Mouse (Mus musculus) liver (tissue): ENCODE measurements at regions not wholly inside any gene's neighbourhood (a gene's known extent, or its start where the extent isn't known, plus 50 kb on each side); places are given as distances from the start of the nearest gene placed in this dataset.

ENCODE experiments used
- DNase-seq: peaks from one replicate; pipeline ENCODE4 v3.0.0-alpha.2; 2020; ENCODE audit warnings: mixed read lengths

DNA sequence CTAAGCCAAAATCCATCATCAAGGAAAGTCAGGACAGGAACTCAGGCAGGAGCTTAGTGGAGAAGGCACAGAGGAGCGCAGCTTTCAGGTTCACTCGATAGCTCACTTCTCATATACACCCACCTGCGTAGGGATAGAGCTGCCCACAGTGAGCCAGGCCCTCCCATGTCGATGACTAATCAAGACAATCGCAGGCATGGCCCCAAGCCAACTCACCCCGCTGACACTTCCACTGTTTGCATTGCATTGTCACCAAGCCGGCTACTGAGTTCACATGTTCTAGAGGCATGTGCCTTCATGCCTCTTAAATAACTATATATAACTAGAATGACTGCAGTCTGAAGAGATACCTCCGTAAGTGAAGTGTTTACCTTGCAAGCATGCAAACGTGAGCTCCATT, 219.8 kb upstream of the Ppp2r2d start:
- DNase-seq = no peak

DNA sequence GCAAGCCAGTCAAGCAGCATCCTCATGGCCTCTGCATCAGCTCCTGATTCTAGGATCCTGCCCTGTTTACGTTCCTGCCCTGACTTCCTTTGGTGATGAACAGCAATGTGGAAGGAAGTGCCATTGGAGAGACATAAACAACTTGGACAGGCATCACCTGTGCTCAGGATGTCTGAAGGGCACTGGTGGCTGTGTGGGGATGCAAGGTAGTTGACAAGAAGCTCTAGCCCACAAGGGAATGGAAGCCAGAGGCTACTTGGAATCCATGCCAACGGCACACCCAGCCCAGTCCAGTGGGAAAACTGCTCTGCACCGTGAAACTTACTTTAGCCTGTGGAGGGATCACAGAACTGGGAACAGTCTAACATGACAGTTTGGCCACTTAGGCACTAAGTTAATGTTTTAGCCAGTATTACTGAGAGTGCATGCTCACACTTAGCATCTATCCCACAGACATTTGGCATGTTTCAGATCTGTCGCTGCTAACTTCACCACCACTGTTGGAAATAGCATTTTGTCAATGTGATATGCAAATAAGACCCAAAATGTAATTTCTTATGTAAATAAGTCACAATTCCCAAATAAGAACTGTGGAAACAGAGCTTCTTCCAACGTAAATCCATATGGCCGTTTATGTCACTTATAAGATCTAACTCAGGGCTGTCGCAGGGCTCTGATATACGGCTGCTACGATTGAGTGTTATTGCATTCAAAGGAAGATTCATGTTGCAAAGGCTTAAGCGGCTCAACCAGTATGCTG, 223.5 kb upstream of the Tcerg1l start:
- DNase-seq = no peak

DNA sequence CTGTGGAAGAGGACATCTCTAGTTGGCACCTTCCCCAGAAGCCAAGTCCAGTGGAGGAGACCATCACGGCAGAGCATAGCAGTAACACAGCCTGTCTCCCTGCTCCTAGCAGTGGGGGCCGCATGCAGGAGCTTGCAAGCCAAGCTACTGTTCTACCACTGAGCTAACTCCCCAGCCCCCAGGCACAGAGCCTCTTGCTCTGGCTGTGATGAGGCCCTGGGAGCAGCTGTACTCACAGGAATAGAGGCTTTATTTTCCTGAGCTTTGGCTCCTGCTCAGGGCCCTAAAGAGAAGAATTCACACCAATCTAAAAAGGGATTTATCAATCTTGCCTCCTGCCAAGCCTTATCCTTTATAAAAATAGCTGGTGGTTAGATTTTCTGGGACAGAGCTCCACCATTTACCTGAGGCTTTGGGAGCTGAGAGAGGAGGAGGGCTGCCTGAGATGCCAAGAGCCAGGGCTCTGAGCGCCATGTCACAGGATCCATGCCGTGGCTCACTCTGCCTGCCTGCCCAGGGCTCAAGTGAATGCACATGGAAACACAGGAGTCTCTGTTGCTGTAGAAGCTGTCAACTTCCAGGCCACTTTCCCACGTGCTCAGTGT, 222.7 kb upstream of the Tcerg1l start:
- DNase-seq = no peak

DNA sequence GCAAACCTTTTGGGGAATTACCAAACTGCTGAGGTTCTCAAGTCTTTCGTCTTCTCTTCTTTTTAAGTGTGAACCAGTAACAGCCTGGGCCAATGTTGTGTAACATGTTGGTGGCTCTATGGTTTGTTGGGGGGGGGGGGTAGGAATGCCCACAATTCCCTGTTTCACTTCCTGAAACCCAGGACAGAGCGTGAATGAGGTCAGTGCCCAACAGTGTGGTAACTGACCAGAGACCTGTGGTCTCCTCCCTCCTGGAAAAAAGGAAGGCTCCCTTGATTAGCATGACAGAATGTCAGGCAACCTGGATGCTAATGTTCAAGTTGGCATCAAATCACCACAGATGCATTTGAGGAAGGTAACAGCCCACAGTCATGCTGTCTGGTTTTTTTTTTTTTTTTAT, 218.9 kb upstream of the Tcerg1l start:
- DNase-seq = no peak

DNA sequence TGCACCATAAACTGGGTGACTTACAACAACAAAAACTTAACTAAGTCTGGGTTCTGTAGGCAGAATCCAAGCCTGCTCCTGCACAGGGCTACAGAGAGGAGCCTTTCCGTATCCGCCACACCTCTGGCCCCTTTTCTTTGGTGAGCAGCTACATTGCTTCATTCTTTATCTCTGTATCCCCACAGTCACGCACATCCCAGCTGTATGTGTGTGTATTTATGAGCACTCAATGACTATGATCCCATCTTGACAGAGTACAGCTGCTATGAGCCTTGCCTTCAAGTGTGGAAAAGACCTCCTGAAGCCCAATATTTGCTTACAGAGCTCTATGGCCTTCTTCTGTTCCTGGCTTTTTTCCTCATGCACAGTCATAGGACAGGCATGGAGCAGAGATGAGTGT, 212.1 kb upstream of the Tcerg1l start:
- DNase-seq = no peak

DNA sequence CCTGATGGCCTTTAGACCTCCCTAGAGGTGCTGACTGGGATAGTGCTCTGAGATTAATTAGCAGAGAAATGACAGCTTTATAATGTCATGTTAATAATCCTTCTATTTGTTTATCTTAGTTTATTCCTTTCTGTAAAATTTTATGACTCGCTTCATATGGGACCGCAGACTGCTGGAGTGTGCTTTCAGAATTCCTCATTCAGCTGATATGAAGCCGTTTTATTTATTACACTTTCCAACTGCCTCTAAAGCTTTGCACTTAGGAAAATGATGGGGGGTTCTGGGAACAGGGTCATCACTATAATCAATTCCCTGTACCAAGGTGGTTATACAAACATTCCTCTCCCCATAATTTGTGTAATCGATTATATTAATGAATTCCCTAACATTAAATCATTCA, 211.6 kb upstream of the Tcerg1l start:
- no peak for DNase-seq

DNA sequence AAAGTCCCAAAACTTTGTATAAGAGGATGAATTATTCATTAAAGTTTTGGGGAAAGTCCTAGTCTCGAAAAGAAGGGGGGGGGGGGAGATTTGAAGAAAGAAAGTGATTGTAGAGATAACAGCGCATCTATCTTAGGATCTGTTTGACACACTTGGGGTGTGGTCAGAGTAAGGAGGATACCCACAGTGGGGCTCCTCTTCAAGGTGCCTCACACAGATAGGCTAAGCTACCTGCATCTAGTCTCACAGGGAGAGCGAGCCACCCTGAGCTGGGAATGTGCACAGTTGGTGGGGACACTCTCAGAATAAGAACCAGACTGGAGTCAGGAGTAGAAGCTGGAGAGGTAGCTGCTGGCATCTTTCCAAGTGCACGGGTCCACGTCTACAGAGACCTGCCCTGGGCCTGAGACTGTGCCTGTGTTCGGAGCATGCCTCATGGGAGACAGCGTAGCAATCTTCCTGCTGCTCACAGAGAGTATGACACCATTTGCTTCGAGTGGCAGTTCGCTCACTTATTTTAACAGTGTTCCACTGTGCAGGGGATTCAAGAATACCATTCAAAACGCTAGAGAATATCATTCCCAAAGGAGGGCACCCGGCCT, 208.9 kb upstream of the Tcerg1l start:
- DNase-seq = no peak

DNA sequence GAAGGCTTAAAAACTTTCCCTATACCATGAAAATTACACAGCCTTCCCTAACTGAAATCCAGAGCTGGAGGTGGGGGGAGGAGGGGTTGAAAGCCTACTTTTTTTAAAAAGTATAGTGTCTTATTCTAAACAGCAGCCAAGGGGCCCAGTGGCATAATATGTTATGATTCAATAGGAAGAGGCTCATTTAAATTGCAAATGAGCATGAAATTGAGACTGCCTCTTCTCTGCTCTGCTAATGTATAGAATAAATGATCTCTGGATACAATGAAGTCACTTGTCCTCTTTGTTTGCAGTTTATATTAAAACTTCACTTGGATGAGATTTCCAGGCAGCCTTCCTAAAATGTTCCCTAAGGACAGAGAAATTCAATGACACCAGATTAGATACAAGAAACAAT, 208.4 kb upstream of the Tcerg1l start:
- DNase-seq = no peak

DNA sequence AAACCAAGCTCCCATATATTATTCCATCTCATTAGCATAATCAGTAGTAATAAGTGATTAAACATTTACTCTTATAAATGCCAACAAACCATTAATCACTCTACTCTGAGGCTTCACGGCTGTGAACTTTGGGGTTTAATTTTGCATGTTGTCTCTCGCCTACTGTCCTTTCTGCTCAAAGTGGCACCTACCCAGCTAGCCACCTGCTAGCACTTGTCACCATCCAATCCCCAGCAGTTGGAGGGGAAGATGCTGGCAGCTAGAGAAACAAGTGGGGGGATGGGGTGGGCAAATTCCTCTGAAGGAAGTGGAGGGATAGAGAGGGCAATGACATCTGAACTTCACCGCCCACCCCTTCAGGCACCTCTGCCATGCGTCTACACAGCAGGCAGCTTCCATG, 204.2 kb upstream of the Tcerg1l start:
- DNase-seq = no peak

DNA sequence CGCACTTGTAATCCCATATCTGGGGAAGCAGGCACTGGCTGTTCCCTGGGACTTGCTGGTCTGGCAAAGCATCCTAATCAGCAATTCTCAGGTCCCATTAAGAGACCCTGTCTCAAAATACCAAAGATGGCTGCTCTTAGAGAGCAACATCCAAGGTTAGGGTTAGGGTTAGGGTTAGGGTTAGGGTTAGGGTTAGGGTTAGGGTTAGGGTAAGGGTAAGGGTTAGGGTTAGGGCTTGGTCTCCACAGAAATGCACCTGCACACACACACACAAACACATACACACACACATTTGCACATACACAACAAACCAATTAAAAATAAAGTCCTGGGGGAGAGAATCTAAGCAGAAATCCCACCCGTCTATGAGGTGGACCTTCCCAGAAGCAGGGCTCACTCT, 195.8 kb upstream of the Tcerg1l start:
- no peak for DNase-seq

DNA sequence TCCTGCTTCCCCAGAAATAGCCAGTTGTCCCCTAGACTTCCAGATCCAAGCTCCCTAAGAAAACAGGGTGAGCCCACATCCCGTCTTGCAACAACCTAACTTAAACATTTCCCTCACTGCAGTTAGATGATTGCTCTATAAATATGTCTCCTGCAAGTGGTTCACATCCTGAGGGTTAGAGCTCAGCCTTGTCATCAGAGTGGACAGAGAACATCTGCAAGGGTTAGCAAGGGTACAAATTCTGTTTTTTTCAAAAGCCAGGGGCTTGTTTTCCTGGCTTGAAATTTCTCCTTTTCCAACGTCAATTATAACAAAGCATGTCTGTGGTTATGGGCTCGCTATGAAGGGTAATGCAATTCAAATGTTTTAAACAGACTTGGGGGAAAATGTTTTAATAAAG, 169.8 kb upstream of the Tcerg1l start:
- DNase-seq = no peak

DNA sequence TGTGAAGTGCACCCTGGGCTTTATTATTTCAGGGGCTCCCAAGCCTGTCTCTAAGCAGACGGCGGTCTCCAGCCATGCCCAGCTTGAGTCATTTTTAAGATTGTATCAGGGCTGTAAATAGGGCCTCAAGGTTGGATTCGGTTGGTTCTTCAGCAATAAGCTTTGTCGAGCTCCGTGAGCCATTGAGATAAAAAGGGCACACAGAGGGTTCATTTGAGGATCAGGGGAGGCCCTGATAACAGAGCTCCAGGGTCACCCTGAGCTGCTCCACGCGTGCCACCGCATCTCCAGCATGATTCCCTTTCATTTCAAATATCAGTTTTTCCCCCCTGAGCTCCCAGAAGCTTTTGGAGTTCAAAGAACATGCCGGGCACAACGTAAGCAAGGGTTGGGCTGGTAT, 154.1 kb upstream of the Tcerg1l start:
- DNase-seq = no peak

DNA sequence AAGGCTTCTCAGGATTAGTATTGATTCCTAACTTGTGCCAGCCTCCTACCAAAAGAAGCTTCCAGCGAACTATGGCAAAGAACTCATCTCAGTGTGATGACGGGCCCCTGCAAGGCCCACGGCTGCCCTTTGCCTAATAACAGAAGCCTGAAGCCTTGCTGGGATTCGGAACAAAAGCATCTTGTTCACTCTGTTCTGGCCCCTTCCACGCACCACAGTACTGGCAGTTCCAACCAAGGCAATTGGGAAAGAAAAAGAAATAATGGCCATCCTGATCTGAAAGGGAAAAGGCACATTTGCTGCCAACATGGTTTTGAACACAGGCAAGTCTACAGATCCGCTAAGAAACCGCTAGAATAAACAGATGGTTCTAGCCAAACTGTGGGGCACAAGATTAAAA, 150.4 kb upstream of the Tcerg1l start:
- DNase-seq = no peak

DNA sequence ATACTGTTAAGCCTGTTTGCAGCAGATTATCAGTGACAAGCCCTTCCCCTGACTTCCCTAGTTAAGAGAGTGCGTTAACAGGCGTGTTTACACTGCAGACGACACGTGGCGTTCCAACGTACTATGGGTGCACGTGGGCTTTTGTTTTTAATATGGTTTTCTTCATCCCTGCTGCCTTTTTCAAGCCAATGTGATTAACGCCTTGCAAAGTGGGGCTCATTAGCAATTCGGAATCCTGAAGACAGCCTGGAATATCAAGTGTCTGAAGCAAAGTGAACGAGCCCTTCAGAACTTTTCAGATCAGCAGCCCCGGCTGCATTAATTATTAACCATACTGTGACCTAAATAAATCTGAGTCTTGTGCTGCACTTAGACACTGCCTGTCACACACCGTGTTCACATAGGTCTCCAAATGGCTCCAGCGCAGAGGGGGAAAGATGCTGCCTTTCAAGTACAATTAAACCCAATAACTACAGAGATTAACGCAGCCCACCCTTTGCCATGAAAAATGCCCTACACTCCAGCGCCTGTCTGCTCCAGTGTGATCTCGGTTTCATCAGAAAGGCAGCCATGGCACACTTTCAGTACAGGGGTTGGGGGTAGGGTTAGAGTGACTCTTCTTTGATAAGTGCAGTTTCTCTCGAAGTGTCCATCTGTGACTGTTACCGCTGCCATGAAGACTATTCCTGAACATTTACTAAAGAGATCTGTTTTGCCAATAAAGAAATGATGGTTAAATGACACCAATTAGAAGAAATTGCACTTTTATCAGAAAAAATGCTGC, 140.7 kb upstream of the Tcerg1l start:
- no peak for DNase-seq

DNA sequence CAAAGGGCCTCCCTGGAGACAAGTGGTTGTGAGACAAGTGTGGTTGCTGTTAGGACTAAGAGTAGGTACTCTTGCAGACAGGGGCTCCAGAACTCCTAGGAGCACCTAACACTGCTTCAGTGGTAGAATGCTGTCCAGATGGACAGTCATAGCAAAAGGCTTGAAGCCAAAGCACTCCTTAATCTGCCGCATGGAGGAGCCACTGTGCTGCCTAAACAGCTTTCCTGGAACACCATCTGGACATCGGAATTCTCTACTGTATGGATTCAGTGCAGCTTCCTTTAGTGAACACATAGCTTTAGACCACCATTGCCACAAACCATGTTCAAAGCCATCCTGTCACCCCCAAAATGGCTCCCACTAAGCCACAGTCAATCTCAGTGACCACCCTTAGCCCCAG, 128.6 kb upstream of the Tcerg1l start:
- no peak for DNase-seq

DNA sequence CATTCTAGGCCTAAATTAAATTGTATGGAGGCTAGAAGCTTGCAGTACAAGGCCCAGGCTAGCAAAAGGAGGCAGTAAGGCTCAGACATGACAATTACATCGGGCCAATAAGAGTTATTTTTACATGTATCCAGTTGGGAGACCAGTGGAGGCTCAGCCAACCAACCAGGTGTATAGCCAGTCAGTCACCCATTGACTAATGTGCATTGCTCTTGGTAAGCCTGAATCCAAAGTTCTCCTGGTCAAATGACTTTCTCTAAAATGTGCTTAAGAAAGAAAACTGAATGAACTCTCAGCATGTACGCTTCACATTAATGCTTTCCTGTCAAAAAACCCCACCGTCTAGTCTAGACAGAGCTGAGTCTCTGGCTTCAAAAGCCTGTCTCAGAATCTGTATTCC, 127.4 kb upstream of the Tcerg1l start:
- no peak for DNase-seq

DNA sequence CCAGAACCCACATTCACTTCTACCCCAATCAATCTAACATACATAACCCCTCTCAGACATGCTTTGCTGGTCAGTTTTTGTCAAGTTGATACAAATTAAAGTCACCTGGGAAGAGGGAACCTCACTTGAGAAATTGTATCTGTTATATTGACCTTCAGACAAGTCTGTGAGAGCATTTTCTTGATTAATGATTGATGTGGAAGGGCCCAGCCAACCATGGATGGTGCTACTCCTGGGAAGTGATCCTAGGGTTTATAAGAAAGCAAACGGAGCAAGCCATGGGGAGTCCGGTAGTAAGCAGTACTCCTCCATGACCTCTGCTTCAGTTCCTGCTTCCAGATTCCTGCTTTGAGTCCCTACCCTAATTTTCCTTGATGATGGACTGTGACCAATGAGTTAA, 116.6 kb upstream of the Tcerg1l start:
- DNase-seq = no peak

DNA sequence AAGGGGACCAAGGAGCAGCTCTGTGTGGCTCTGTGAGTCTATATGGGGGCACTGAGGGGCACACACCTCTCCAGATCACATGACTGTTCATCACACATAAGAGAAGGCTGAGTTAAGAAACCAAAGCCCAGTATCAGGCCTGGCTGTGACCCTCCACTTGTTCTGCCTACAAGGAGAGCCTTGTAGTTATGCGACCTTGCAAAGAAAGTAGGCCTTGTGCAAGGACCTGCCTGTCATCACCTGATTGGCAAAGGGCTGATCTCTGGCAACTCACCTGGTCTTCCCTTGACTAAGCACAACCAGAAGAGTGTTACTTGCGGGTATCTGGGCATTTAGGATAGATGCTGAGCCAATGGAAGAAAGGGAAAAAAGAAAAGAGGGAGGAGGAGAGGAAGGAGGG, 107.7 kb upstream of the Tcerg1l start:
- no peak for DNase-seq

DNA sequence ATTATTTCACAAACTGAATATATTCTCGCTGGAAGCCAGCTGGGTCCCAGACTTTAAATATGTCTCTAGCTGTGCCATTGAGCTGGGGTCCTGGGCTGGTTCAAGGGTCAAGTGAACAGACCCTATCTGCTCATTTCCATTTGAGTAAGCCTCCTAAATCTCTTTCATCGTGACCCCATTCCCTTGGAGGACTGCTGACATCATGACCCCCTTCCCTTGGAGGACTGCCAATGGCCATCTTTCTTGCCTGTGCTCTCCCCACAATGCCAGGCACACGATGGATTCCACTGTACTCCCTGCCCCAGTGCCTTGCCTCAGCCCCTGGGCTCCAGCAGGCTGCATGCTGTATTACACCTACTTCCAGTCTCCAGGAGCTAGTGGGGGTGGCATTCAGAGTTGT, 106.5 kb upstream of the Tcerg1l start:
- no peak for DNase-seq

DNA sequence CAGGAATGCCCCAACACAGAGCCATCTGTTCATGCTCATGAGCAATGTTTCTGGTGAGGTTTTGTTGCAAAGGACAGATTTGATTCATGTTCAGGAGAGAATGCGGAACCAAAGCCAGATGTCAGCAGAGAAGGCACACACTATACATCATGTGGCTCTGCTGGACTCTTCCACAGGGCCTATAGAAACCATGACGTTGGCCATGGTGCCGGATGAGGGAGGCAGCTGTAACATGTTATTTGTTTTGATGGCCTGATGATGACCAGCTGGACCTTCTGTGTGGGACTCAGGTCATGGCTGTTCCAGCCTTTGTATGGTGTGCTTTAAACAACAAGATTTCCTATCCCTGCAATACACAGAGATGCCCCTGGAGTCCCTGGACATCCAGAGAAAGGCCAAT, 105.5 kb upstream of the Tcerg1l start:
- DNase-seq = no peak

DNA sequence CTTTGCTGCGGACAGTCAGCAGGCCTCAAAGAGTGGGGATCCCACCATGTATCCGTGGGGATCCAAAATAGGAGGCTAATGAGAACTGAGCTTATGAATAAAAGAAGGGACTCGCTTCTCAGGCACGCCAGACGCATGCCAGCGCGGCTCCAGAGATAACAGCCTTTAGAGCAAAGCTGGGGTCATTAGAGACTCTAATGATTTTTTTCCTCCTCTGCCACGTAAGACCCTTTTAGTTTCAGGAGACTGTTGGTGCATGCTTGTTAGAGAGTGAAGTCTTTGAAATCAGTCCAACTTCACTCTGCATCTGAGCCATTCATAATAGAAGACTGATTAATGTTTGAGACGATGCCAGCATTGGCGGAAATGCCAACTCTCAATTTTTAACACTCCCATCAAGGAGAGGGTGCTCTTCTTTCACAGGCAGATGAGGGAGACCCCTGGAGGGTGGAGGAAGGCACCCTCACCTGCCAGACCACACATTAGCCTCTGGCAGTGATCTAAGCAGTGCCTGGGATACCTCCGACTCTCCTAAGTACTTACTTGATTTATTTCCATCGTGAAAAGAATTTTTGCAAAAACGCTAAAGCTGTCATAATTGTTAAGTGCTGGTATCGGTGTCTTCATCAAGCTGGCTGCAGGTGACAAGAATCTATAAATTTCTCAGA, 104.0 kb upstream of the Tcerg1l start:
- no peak for DNase-seq

DNA sequence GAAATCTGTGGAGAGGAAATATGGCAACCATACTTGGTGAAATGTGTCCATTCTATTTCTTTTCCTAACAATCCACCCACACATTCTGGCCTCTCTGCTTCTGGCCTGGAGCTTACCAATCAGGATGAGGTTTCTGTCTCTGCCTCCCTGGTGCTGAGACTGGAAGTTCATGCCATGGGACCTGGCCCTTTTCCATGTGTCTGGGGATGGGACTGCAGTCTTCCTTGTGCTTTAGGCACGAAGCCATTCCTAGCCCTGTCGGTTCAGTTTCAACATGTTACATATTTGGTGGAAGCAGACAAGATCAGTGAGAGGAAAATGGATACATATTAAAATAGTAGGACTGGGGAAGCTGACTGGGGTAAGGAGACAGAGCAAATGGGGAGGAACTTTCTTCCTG, 100.2 kb upstream of the Tcerg1l start:
- DNase-seq = no peak

DNA sequence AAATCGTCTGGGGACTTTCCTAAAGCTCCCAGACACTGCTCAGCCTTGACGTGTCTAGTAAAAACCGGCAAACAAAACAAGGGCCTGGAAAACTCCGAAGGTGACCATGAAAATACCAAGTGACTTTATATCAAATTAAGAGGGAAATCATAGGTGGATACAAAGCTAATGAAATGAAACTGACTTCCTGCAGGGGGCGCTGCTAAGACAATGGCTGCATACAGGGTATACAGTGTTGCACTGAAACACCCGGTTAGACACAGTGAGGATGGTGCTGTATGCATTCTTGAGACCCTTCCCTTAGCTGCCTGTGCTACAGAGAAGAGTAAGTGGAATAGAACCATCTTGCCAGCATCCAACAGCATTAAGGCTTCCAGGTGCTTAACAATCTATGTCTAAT, 99.7 kb upstream of the Tcerg1l start:
- peak; percentile 17 for DNase-seq
